Mouse (Mus musculus) kidney, embryonic 16.5 days (tissue): ENCODE measurements around the gene Zfp599. TPM values are rescaled to one million over a fixed set of nuclear protein-coding genes. Genes with fewer than 3 reads are reported as not detected.

Experiments used
- polyA plus RNA-seq: library from polyadenylated mRNA; unstranded; fragments of >200 nt; fragmentation: Nextera tagmentation; extraction: Ambion mirVana; gene quantifications from 2 replicates; pipeline ENCODE4 v1.2.1, GENCODE M21; 2015

Gene Zfp599
- polyA plus RNA-seq, 1 experiment from 2014 or later = 4.9 TPM

Other genes starting within 250 kb of the Zfp599 start
- 0.10 and 0.37 TPM in 2 replicates for gene Elavl3, start 207.9 kb downstream of the Zfp599 start, polyA plus RNA-seq
- gene Gm49318, start 188.6 kb downstream of the Zfp599 start, polyA plus RNA-seq = not detected in 2 replicates
- gene Zfp653, start 188.5 kb downstream of the Zfp599 start, polyA plus RNA-seq = 11.6 and 14.2 TPM in 2 replicates
- 54.4 and 62.7 TPM in 2 replicates for gene Ecsit, start 174.5 kb downstream of the Zfp599 start, polyA plus RNA-seq
- gene Cnn1, start 160.7 kb downstream of the Zfp599 start, polyA plus RNA-seq = 13.3 and 49.9 TPM in 2 replicates
- gene Elof1, start 142.7 kb downstream of the Zfp599 start, polyA plus RNA-seq = 195 and 203 TPM in 2 replicates
- 5.8 and 6.7 TPM in 2 replicates for gene Acp5, start 124.2 kb downstream of the Zfp599 start, polyA plus RNA-seq
- 70.2 and 72.4 TPM in 2 replicates for gene Pigyl, start 103.0 kb downstream of the Zfp599 start, polyA plus RNA-seq
- 0.20 and 0.32 TPM in 2 replicates for gene Zfp872, start 71.8 kb downstream of the Zfp599 start, polyA plus RNA-seq
- 20.0 and 21.7 TPM in 2 replicates for gene Zfp809, start 34.2 kb downstream of the Zfp599 start, polyA plus RNA-seq
- 20.7 and 23.0 TPM in 2 replicates for gene Zfp810, start 47.8 kb upstream of the Zfp599 start, polyA plus RNA-seq
- 45.9 and 48.1 TPM in 2 replicates for gene Anln, start 129.3 kb upstream of the Zfp599 start, polyA plus RNA-seq
- gene 9530077C05Rik, start 151.6 kb upstream of the Zfp599 start, polyA plus RNA-seq = 4.3 and 4.8 TPM in 2 replicates
- not detected in 2 replicates for gene Gm17545, start 194.4 kb upstream of the Zfp599 start, polyA plus RNA-seq
- 56.0 and 64.3 TPM in 2 replicates for gene Rp9, start 209.8 kb upstream of the Zfp599 start, polyA plus RNA-seq
- 12.2 and 15.7 TPM in 2 replicates for gene Bbs9, start 215.8 kb upstream of the Zfp599 start, polyA plus RNA-seq